Mouse (Mus musculus) lung, postnatal 0 days (tissue): ENCODE measurements around the gene Usp48. TPM values are rescaled to one million over a fixed set of nuclear protein-coding genes. Genes with fewer than 3 reads are reported as not detected.
A peak's percentile ranks its signal among the peaks of the same experiment; 100 is the strongest.

Experiments
- ATAC-seq: fragments of 200-750 bp; cut with Nextera tagmentation; 2 replicates; pipeline ENCODE4 v1.8.0; 2017; ENCODE audit warnings: moderate library complexity
- DNase-seq: peaks from one replicate; pipeline ENCODE4 v3.0.0-alpha.2; 2016; ENCODE audit warnings: low spot score
- H3K27ac ChIP-seq: fragments of 300-500 bp; sonication (generic); 2 replicates; pipeline ENCODE4 v1.5.1; 2014; ENCODE audit warnings: antibody characterized with exemption, mild to moderate bottlenecking, low read length, mixed read lengths
- H3K27me3 ChIP-seq: fragments of 300-500 bp; sonication (generic); replicated peaks from 2 replicates; pipeline ENCODE4 v1.6.1; 2014; ENCODE audit warnings: low read length, mixed read lengths; ENCODE audit not compliant: insufficient read depth
- H3K36me3 ChIP-seq: fragments of 300-500 bp; sonication (generic); 2 replicates; pipeline ENCODE4 v1.6.1; 2014; ENCODE audit warnings: low read length, mixed read lengths; ENCODE audit not compliant: insufficient read depth
- H3K4me1 ChIP-seq: fragments of 300-500 bp; sonication (generic); 2 replicates; pipeline ENCODE4 v1.6.1; 2014; ENCODE audit warnings: antibody characterized with exemption, low read depth, low read length, mixed read lengths; ENCODE audit not compliant: insufficient read depth
- H3K4me2 ChIP-seq: fragments of 300-500 bp; sonication (generic); replicated peaks from 2 replicates; pipeline ENCODE4 v1.6.1; 2014; ENCODE audit warnings: low read depth, mild to moderate bottlenecking, low read length, moderate library complexity, mixed read lengths
- H3K4me3 ChIP-seq: fragments of 300-500 bp; sonication (generic); 2 replicates; pipeline ENCODE4 v1.5.1; 2014; ENCODE audit warnings: low read depth, low read length
- H3K9ac ChIP-seq: fragments of 300-500 bp; sonication (generic); replicated peaks from 2 replicates; pipeline ENCODE4 v1.6.1; 2014; ENCODE audit warnings: low read depth, mild to moderate bottlenecking
- H3K9me3 ChIP-seq: fragments of 300-500 bp; sonication (generic); 2 replicates; pipeline ENCODE4 v1.6.1; 2016; ENCODE audit warnings: low read length, mixed read lengths
- CTCF ChIP-seq: IDR thresholded peaks from 2 replicates; pipeline ENCODE4 v1.5.1; 2016; ENCODE audit warnings: antibody characterized with exemption, mild to moderate bottlenecking
- EP300 ChIP-seq: IDR thresholded peaks from 2 replicates; pipeline ENCODE4 v1.6.1; 2016; ENCODE audit warnings: antibody characterized with exemption, mild to moderate bottlenecking, control low read depth
- WGBS: fragments of 180-500 bp; shearing (Covaris S2); extraction: QIAGEN DNeasy Blood & Tissue Kit; methylation state at CpG from one replicate; pipeline ENCODE4 v1.1.7; 2014; 5-methylcytosine and 5-hydroxymethylcytosine counted together
- polyA plus RNA-seq: library from polyadenylated mRNA; unstranded; fragments of >200 nt; fragmentation: Nextera tagmentation; extraction: Ambion mirVana; gene quantifications from 2 replicates; pipeline ENCODE4 v1.2.1, GENCODE M21; 2015

The Usp48 gene
- polyA plus RNA-seq, 1 experiment from 2014 or later, result 30.9 TPM

- no peak overlapping the region for H3K9ac ChIP-seq
- ATAC-seq, result no peak
- H3K27me3 ChIP-seq, result no peaks in the 10 kb centered on the region
- 90% methylated on average over 18 of the region's 18 CpGs for WGBS
- TF ChIP-seq CTCF (no peak), EP300 (no peak)
- H3K36me3 ChIP-seq, result peaks cover 38% of the 10 kb centered on the region; the same call in 1 of the 2 replicates
- no peak overlapping the region for H3K4me3 ChIP-seq
- H3K27ac ChIP-seq, result no peak overlapping the region
- no peak overlapping the region for H3K4me2 ChIP-seq
- H3K4me1 ChIP-seq, result peaks cover 4% of the 10 kb centered on the region; the same call in 1 of the 2 replicates
- no peak for DNase-seq
- no peaks in the 10 kb centered on the region for H3K9me3 ChIP-seq
Measured at GRCm38 (mm10) chr4:137655241-137656031, 61.9 kb downstream of the Usp48 start.

DNA sequence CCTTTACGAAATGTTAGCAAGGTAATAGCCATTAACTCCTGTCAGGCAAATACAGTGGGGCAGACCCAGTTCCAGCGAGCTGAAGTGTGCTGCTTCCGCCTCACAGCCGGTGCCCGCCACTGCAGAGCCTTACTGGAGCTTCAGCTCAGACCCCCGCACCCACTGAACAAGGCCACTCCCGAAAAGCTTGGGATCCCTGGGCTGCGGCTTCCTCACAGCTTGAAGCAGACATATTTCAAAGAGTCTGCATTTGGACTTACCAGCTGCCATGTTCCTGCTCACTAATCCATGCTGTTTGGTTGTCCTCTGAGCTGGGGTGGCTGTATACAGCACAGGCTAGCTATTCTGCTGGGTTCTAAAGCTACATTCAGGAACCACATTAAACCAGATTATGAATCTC is 64.1 kb downstream of the Usp48 start:
- Histone ChIP-seq H3K4me1 (peaks cover 5% of the 10 kb centered on the region; the same call in 1 of the 2 replicates), H3K27me3 (no peaks in the 10 kb centered on the region), H3K27ac (no peak overlapping the region), H3K9ac (no peak overlapping the region), H3K9me3 (no peaks in the 10 kb centered on the region), H3K36me3 (peaks cover 27% of the 10 kb centered on the region; the same call in 1 of the 2 replicates), H3K4me2 (no peak overlapping the region), H3K4me3 (no peak overlapping the region)
- WGBS, result 88% methylated on average over 8 of the region's 8 CpGs
- no peak for DNase-seq
- no peak for ATAC-seq
- TF ChIP-seq CTCF, result no peak
- no peak for TF ChIP-seq EP300

DNA sequence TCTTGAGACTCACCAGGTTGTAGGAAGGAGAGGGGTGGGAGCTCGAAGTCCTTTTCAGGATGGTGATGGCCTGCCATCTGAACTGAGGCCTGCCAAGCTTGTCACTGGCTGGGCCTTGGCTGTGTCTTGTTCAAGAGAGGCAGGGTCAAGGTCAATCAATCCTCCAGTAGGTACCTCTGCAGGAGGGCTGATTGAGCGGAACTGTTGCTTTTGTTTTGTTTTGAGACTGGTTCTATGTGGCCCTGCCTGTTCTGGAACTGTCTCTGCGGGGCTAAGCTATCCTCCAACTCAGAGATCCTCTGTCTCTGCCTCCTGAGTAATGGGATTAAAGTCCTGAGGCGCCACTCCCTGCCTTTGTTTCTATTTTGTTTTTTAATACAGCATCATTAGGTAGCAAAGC is 66.0 kb downstream of the Usp48 start:
- no peak overlapping the region for H3K27ac ChIP-seq
- no peak overlapping the region for H3K9ac ChIP-seq
- H3K4me2 ChIP-seq, result no peak overlapping the region
- ATAC-seq, result no peak
- no peaks in the 10 kb centered on the region for H3K9me3 ChIP-seq
- TF ChIP-seq CTCF (no peak), EP300 (no peak)
- H3K4me3 ChIP-seq, result no peak overlapping the region
- peaks cover 14% of the 10 kb centered on the region; the same call in 1 of the 2 replicates for H3K36me3 ChIP-seq
- H3K27me3 ChIP-seq, result peaks cover 11% of the 10 kb centered on the region; the same call in 1 of the 2 replicates
- no peak for DNase-seq
- H3K4me1 ChIP-seq, result peaks cover 5% of the 10 kb centered on the region
- 84% methylated on average over 4 of the region's 4 CpGs for WGBS

DNA sequence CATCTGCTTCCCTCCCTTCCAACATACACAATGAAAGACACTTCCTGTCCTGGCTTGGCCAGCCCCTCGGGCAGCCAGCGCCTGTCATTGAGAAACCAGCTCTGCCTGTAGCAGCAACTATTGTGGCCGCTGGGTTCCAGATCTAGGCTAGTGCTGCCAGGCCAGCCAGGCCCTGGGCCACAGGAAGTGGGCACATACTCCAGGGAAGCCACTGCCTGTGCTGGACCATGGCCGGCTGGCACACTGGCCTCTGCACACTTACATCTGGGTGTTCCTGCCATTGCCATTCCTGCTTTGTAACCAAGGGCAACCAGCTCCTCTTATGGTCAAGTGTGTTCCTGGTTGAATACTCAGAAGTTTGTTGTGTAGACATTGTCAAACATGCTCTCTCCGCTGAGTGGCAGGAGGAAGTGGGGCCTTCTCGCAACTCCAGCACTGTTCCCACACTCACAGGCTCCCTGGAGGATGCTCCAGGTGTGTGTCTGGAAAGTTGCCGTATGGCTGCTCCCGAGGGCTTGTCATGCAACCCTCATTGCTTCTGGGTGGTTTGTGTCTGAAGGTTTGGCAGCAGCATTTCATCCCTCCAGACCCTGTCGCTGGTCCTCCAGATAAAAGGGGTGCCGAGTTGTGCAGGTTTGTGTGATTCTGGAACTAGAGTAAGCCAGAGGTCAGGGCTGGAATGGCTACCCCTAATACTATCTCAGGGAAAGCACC is 67.0 kb downstream of the Usp48 start:
- peaks cover 5% of the 10 kb centered on the region for H3K4me1 ChIP-seq
- 29% methylated on average over 10 of the region's 10 CpGs for WGBS
- H3K36me3 ChIP-seq, result peaks cover 7% of the 10 kb centered on the region; the same call in 1 of the 2 replicates
- H3K27ac ChIP-seq, result peak overlapping the region; percentile 57
- H3K4me2 ChIP-seq, result no peak overlapping the region
- TF ChIP-seq CTCF, result peak; percentile 7; the same call in 1 of the 2 replicates
- 0 out of 2 replicates have a peak, but pooled peaks have one; percentile 30 for TF ChIP-seq EP300
- H3K9me3 ChIP-seq, result no peaks in the 10 kb centered on the region
- no peak overlapping the region for H3K9ac ChIP-seq
- no peak overlapping the region for H3K4me3 ChIP-seq
- peak; percentile 91 for DNase-seq
- ATAC-seq, result peak; percentile 93
- H3K27me3 ChIP-seq, result peaks cover 16% of the 10 kb centered on the region; the same call in 1 of the 2 replicates

DNA sequence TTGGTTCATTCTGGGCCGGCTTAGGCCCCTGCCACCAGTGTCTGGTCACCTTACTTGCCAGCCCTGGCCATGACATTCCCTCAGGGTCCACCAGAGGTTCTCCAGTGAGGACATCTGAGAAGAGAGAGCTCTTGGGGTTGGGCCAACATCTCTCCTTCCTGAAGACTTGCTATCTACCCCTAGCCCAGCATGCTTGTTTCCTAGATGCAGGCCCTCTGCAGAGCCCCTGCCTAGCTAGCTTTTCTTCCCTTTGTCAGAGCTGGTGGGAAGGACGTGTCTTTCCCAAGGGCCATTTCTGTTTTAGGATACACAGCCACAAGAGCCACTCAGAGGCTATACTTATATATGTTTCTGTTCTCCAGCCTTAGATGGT is 67.5 kb downstream of the Usp48 start:
- no peak overlapping the region for H3K4me2 ChIP-seq
- H3K9me3 ChIP-seq, result no peaks in the 10 kb centered on the region
- no peak overlapping the region for H3K27ac ChIP-seq
- 48% methylated on average over 2 of the region's 2 CpGs for WGBS
- peaks cover 7% of the 10 kb centered on the region; the same call in 1 of the 2 replicates for H3K36me3 ChIP-seq
- DNase-seq, result no peak
- peaks cover 16% of the 10 kb centered on the region; the same call in 1 of the 2 replicates for H3K27me3 ChIP-seq
- H3K9ac ChIP-seq, result no peak overlapping the region
- H3K4me3 ChIP-seq, result no peak overlapping the region
- H3K4me1 ChIP-seq, result peaks cover 5% of the 10 kb centered on the region
- no peak for TF ChIP-seq CTCF
- no peak for ATAC-seq

- Histone ChIP-seq H3K27ac (no peak overlapping the region), H3K4me1 (peaks cover 5% of the 10 kb centered on the region)
Measured at GRCm38 (mm10) chr4:137661547-137661946, 68.0 kb downstream of the Usp48 start.

More at GRCm38 (mm10) chr4:137661547-137661946, 68.0 kb downstream of the Usp48 start:
- 73% methylated on average over 6 of the region's 6 CpGs for WGBS
- Histone ChIP-seq H3K4me2 (no peak overlapping the region), H3K4me3 (no peak overlapping the region), H3K36me3 (peaks cover 2% of the 10 kb centered on the region; the same call in 1 of the 2 replicates), H3K27me3 (peaks cover 16% of the 10 kb centered on the region; the same call in 1 of the 2 replicates), H3K9me3 (no peaks in the 10 kb centered on the region), H3K9ac (no peak overlapping the region)
- no peak for ATAC-seq
- TF ChIP-seq EP300, result no peak
- TF ChIP-seq CTCF, result no peak
- DNase-seq, result no peak
